Mouse (Mus musculus) stomach, postnatal 0 days (tissue): ENCODE data around the gene Ccdc43.

Experiments used
- CTCF ChIP-seq: IDR thresholded peaks from 2 replicates; pipeline ENCODE4 v1.5.1; 2016; ENCODE audit warnings: antibody characterized with exemption, low read depth, mild to moderate bottlenecking, moderate library complexity
- EP300 ChIP-seq: optimal IDR thresholded peaks from 2 replicates; pipeline ENCODE3; 2016; ENCODE audit warnings: antibody characterized with exemption

DNA sequence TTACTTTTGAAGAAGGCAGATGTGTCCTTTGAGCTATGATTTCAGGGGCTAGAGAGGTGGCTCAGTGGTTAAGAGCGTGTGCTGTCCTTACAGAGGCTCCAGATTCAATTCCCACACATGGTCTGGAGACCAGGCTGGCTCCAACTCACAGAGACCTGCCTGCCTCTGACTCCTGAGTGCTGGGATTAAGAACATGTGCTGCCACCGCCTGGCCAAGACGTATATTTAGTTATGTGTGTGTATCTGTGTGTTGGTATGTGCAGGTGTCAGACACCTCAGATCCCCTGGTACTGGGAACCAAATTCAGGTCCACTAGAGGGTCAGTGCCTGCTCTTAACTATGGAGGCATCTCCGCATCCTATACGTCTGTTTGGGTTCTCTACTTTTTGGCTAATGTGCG, 37.4 kb upstream of the Ccdc43 start:
- TF ChIP-seq CTCF (no peak), EP300 (no peak)
